ENCODE assay signal across 23 mouse cellular contexts in genomic region chr19:53219305-53219704, GRCm38 (mm10).
A peak's percentile ranks its signal among the peaks of the same experiment; 100 is the strongest.
DNase-seq lines count a peak whose midpoint lies in the region; ATAC-seq lines count a peak whose summit lies in the region.
"Had no signal": no experiment of that assay in that cellular context is flagged by ENCODE, and none has a peak within 500 bp of the region (broad histone marks: within the 10 kb centered on the region; RNA-seq: fewer than 3 reads in every experiment).

No protein-coding gene starts in this region.

- no peak overlapping the region for H3K4me3 ChIP-seq in heart, embryonic 15.5 days
- H3K4me3 ChIP-seq in heart, embryonic 11.5 days (ENCODE audit: low read depth, low read length) = no peak overlapping the region
- H3K4me3 ChIP-seq: embryonic facial prominence, embryonic 15.5 days; left cerebral cortex, adult 2 months; liver, embryonic 15.5 days; lung, embryonic 15.5 days; neural tube, embryonic 15.5 days had no signal

- H3K27ac ChIP-seq in heart, embryonic 15.5 days = peak overlapping the region; percentile 2; the same call in 1 of the 2 replicates
- H3K27ac ChIP-seq in heart, embryonic 11.5 days (ENCODE audit: low read depth, low read length) = no peak overlapping the region
- H3K27ac ChIP-seq: embryonic facial prominence, embryonic 15.5 days; kidney, postnatal 0 days; left cerebral cortex, adult 2 months; liver, embryonic 15.5 days; lung, embryonic 15.5 days; neural tube, embryonic 15.5 days had no signal

- peak; percentile 54 for DNase-seq in adrenal gland, adult 2 months
- no peak for DNase-seq in adrenal gland, adult 8-10 months
- peak; percentile 14 for DNase-seq in 3134 (ENCODE audit: extremely low read depth, insufficient read length, low spot score)
- DNase-seq in testis, postnatal 14 days (ENCODE audit: low spot score) = no peak
- no peak for DNase-seq in c-Kit-positive CD71-positive TER-119-positive erythroid progenitor cells, embryonic 14.5 days (ENCODE audit: low spot score)
- DNase-seq: cerebellum, adult 11 months; cerebellum, adult 9-11 months; gastrocnemius, postnatal 14 days; kidney, adult 18-20 months; layer of hippocampus, adult 9-11 months; liver; lung, postnatal 4 days had no signal

- ATAC-seq in heart, embryonic 15.5 days (replicated peaks; ENCODE audit: insufficient number of reproducible peaks, insufficient read depth, low FRiP score, low read depth) = no peak
- no peak for ATAC-seq in heart, embryonic 11.5 days (replicated peaks; ENCODE audit: insufficient number of reproducible peaks, low FRiP score, low TSS enrichment)
- peak; percentile 31; the same call in 1 of the 2 replicates for ATAC-seq in granulocyte monocyte progenitor cell, adult 5-6 weeks (replicated peaks; ENCODE audit: poor library complexity, severe bottlenecking)
- ATAC-seq: activated CD4-positive, CD25-positive, alpha-beta regulatory T cell, adult 4 months; forebrain, embryonic 16.5 days had no signal

- H3K27me3 ChIP-seq in heart, embryonic 15.5 days = no peaks in the 10 kb centered on the region
- no peaks in the 10 kb centered on the region for H3K27me3 ChIP-seq in heart, embryonic 11.5 days (ENCODE audit: control insufficient read depth, insufficient read depth, low read length)
- H3K27me3 ChIP-seq: embryonic facial prominence, embryonic 15.5 days; liver, embryonic 15.5 days; lung, embryonic 15.5 days; neural tube, embryonic 15.5 days had no signal

- peaks cover 32% of the 10 kb centered on the region for H3K4me1 ChIP-seq in heart, embryonic 15.5 days (replicated peaks)
- peaks cover 23% of the 10 kb centered on the region for H3K4me1 ChIP-seq in heart, embryonic 11.5 days (ENCODE audit: control insufficient read depth, insufficient read depth, low read length)
- H3K4me1 ChIP-seq: lung, embryonic 15.5 days; neural tube, embryonic 15.5 days had no signal

- no peak overlapping the region for H3K9ac ChIP-seq in heart, embryonic 15.5 days
- no peak overlapping the region for H3K9ac ChIP-seq in heart, embryonic 11.5 days (ENCODE audit: low read depth, low read length)
- H3K9ac ChIP-seq: embryonic facial prominence, embryonic 15.5 days; liver, embryonic 15.5 days; lung, embryonic 15.5 days; neural tube, embryonic 15.5 days had no signal

- H3K4me2 ChIP-seq in heart, embryonic 15.5 days = no peak overlapping the region
- no peak overlapping the region for H3K4me2 ChIP-seq in heart, embryonic 11.5 days
- H3K4me2 ChIP-seq: embryonic facial prominence, embryonic 15.5 days; liver, embryonic 15.5 days; lung, embryonic 15.5 days; neural tube, embryonic 15.5 days had no signal

- WGBS in heart, embryonic 15.5 days = 50% methylated on average over 3 of the region's 3 CpGs
- WGBS in heart, embryonic 11.5 days (ENCODE audit: insufficient replicate concordance) = 63% methylated on average over 3 of the region's 3 CpGs

- H3K36me3 ChIP-seq in heart, embryonic 15.5 days = peaks cover 11% of the 10 kb centered on the region; the same call in 1 of the 2 replicates
- no peaks in the 10 kb centered on the region for H3K36me3 ChIP-seq in heart, embryonic 11.5 days (ENCODE audit: control insufficient read depth, insufficient read depth, low read length)

- H3K9me3 ChIP-seq in heart, embryonic 15.5 days (replicated peaks) = no peaks in the 10 kb centered on the region
- no peaks in the 10 kb centered on the region for H3K9me3 ChIP-seq in heart, embryonic 11.5 days (replicated peaks; ENCODE audit: control insufficient read depth, low read length)
- H3K9me3 ChIP-seq: embryonic facial prominence, embryonic 15.5 days; liver, embryonic 15.5 days; lung, embryonic 15.5 days; neural tube, embryonic 15.5 days had no signal

Comparison
In these comparisons a context has a peak if more than half of its experiments do, and no peak if none do; other contexts are left out.
1. DNase-seq: peak in adrenal gland, adult 2 months (single experiment) and 3134 (single experiment); none in adrenal gland, adult 8-10 months (single experiment), testis, postnatal 14 days (single experiment) and c-Kit-positive CD71-positive TER-119-positive erythroid progenitor cells, embryonic 14.5 days (single experiment).